Mouse (Mus musculus) brain, embryonic 14.5 days (tissue): ENCODE results near the gene Sf3b4.

Experiments used
- CTCF ChIP-seq: fragments of 200-500 bp; IDR thresholded peaks from 2 replicates; pipeline ENCODE4 v1.5.1; 2012; ENCODE audit warnings: inconsistent platforms, mild to moderate bottlenecking, moderate library complexity, borderline replicate concordance; ENCODE audit not compliant: insufficient read depth, insufficient read length; ENCODE audit errors: extremely low read depth
- POLR2A ChIP-seq: fragments of 200-500 bp; IDR thresholded peaks from 2 replicates; pipeline ENCODE4 v1.6.1; 2012; ENCODE audit warnings: mild to moderate bottlenecking, inconsistent platforms, borderline replicate concordance; ENCODE audit not compliant: poor library complexity, insufficient read depth, insufficient read length, severe bottlenecking; ENCODE audit errors: extremely low read depth

DNA sequence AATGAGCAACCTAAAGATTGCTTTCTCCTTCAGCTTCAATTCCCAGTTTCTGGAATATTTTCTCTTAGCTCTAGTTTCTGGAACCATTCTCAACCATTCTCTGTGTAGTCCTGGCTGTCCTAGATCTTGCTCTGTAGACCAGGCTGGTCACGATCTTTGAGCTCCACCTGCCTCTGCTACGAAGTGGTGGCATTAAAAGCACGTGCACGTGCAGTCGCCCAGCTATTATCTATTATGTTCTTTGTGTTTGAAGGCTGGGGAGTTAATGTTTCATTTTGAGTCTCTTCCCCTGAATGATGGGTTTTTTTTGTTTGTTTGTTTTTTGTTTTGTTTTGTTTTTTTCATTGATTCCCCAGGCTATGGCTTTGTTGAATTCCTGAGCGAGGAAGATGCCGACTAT, 1.1 kb downstream of the Sf3b4 start:
- no peak for TF ChIP-seq CTCF
- no peak for TF ChIP-seq POLR2A
